In the genomic region with DNA sequence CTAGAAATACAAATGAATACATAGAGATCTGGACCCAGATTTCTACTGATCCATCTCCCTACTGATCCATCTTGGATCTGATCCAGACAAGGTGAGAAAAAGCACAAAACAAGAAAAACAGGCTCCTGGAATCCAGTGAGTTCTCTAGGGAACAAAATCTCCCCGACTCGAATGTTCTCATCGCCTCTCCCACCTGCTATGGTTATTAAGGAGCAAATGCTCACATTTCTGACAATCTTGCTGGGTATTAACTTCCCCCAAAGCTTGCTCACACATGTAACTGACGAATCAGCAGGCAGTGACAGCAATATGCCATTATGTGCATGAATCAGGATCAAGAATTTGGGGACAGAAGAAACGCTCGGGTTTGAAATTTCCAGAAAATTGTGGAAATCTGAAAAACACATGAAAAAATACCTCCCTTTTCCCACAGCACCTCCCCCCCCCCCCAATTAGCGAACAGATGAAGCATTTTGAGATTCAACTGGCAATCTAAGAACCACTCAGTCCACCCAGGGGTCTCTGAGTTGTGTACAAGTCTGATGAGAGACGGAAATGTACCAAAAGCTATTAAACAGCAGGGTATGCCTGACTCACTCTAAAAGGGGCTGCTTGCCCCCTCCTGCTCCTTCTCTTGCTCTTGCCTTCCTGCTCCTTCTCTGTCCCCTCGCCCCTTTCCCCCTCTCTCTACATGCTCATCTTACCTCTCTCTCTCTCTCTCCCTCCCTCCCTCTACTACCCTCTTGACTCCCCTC, we compare ENCODE assay signal across 20 mouse cellular contexts.
DNase-seq lines count a peak whose midpoint lies in the region; ATAC-seq and TF ChIP-seq lines count a peak whose summit lies in the region.
"Had no signal": no experiment of that assay in that cellular context is flagged by ENCODE, and none has a peak within 500 bp of the region (broad histone marks: within the 10 kb centered on the region; RNA-seq: fewer than 3 reads in every experiment).

No protein-coding gene starts in this region.

- H3K27me3 ChIP-seq in limb, embryonic 12.5 days: no peaks in the 10 kb centered on the region
- H3K27me3 ChIP-seq in limb, embryonic 10.5 days (ENCODE audit: low read depth, poor library complexity, severe bottlenecking): no peaks in the 10 kb centered on the region
- H3K27me3 ChIP-seq in stomach, embryonic 16.5 days (ENCODE audit: control insufficient read depth, insufficient read depth, low read length): no peaks in the 10 kb centered on the region
- H3K27me3 ChIP-seq in stomach, postnatal 0 days (ENCODE audit: control insufficient read depth, insufficient read depth, low read length): no peaks in the 10 kb centered on the region
- no peaks in the 10 kb centered on the region for H3K27me3 ChIP-seq in embryonic facial prominence, embryonic 15.5 days
- H3K27me3 ChIP-seq: hindbrain, embryonic 12.5 days; liver, embryonic 13.5 days; midbrain, embryonic 15.5 days; neural tube, embryonic 13.5 days had no signal

- H3K4me1 ChIP-seq in limb, embryonic 12.5 days (replicated peaks): peaks cover 40% of the 10 kb centered on the region
- H3K4me1 ChIP-seq in limb, embryonic 10.5 days: peaks cover 37% of the 10 kb centered on the region
- peaks cover 15% of the 10 kb centered on the region; the same call in 1 of the 2 replicates for H3K4me1 ChIP-seq in stomach, embryonic 16.5 days (ENCODE audit: control insufficient read depth, insufficient read depth, low read length)
- 0 out of 2 replicates have a peak, but pooled peaks cover 2% of the 10 kb centered on the region for H3K4me1 ChIP-seq in stomach, postnatal 0 days (replicated peaks; ENCODE audit: control insufficient read depth, insufficient read depth)
- peaks cover 39% of the 10 kb centered on the region for H3K4me1 ChIP-seq in embryonic facial prominence, embryonic 15.5 days

- 0 out of 2 replicates have a peak, but pooled peaks cover 4% of the 10 kb centered on the region for H3K36me3 ChIP-seq in limb, embryonic 12.5 days
- H3K36me3 ChIP-seq in limb, embryonic 10.5 days: no peaks in the 10 kb centered on the region
- no peaks in the 10 kb centered on the region for H3K36me3 ChIP-seq in stomach, embryonic 16.5 days (ENCODE audit: control insufficient read depth, insufficient read depth, low read length)
- no peaks in the 10 kb centered on the region for H3K36me3 ChIP-seq in stomach, postnatal 0 days (ENCODE audit: control insufficient read depth, insufficient read depth, low read length)
- no peaks in the 10 kb centered on the region for H3K36me3 ChIP-seq in embryonic facial prominence, embryonic 15.5 days
- H3K36me3 ChIP-seq: hindbrain, embryonic 12.5 days; liver, embryonic 13.5 days; midbrain, embryonic 15.5 days; neural tube, embryonic 13.5 days had no signal

- ATAC-seq in limb, embryonic 12.5 days (ENCODE audit: insufficient number of reproducible peaks, insufficient read depth, low FRiP score, low TSS enrichment, low read depth): peak; percentile 23; the same call in 1 of the 2 replicates
- no peak for ATAC-seq in stomach, embryonic 16.5 days (ENCODE audit: insufficient read depth, low FRiP score)
- no peak for ATAC-seq in stomach, postnatal 0 days (ENCODE audit: low FRiP score, low TSS enrichment)
- ATAC-seq in embryonic facial prominence, embryonic 15.5 days (ENCODE audit: insufficient number of reproducible peaks, low FRiP score, low TSS enrichment, low read depth): no peak
- ATAC-seq: midbrain, embryonic 15.5 days had no signal

- peak overlapping the region; percentile 13; the same call in 1 of the 2 replicates for H3K27ac ChIP-seq in limb, embryonic 12.5 days
- H3K27ac ChIP-seq in limb, embryonic 10.5 days: no peak overlapping the region
- peak overlapping the region; percentile 27; the same call in 1 of the 2 replicates for H3K27ac ChIP-seq in stomach, embryonic 16.5 days (ENCODE audit: low read length)
- H3K27ac ChIP-seq in stomach, postnatal 0 days (replicated peaks): no peak overlapping the region
- H3K27ac ChIP-seq in embryonic facial prominence, embryonic 15.5 days (replicated peaks): peak overlapping the region; percentile 45
- H3K27ac ChIP-seq: hindbrain, embryonic 12.5 days; kidney, postnatal 0 days; liver, embryonic 13.5 days; midbrain, embryonic 15.5 days; neural tube, embryonic 13.5 days had no signal

- no peak overlapping the region for H3K4me3 ChIP-seq in limb, embryonic 12.5 days (replicated peaks)
- no peak overlapping the region for H3K4me3 ChIP-seq in limb, embryonic 10.5 days
- no peak overlapping the region for H3K4me3 ChIP-seq in stomach, embryonic 16.5 days (replicated peaks; ENCODE audit: low read length)
- no peak overlapping the region for H3K4me3 ChIP-seq in stomach, postnatal 0 days (ENCODE audit: low read depth, low read length)
- H3K4me3 ChIP-seq in embryonic facial prominence, embryonic 15.5 days (replicated peaks): no peak overlapping the region
- H3K4me3 ChIP-seq: hindbrain, embryonic 12.5 days; liver, embryonic 13.5 days; midbrain, embryonic 15.5 days; neural tube, embryonic 13.5 days had no signal

- TF ChIP-seq EP300 in stomach, postnatal 0 days (optimal IDR thresholded peaks at IDR 0.05): no peak

- WGBS in limb, embryonic 12.5 days: 54% methylated on average over 9 of the region's 9 CpGs
- WGBS in limb, embryonic 10.5 days: 81% methylated on average over 9 of the region's 9 CpGs
- 67% methylated on average over 9 of the region's 9 CpGs for WGBS in stomach, embryonic 16.5 days
- 68% methylated on average over 9 of the region's 9 CpGs for WGBS in stomach, postnatal 0 days
- WGBS in embryonic facial prominence, embryonic 15.5 days: 41% methylated on average over 9 of the region's 9 CpGs

- no peak for DNase-seq in limb, embryonic 10.5 days (ENCODE audit: low spot score)
- DNase-seq in stomach, postnatal 0 days (ENCODE audit: low spot score): no peak
- DNase-seq in embryo, embryonic 10.5 days (ENCODE audit: low spot score): no peak
- no peak for DNase-seq in urinary bladder, postnatal 14 days (ENCODE audit: low spot score)
- DNase-seq: adrenal gland, adult 2 months; cerebellum, adult 8-10 months; cerebellum, postnatal 36 days; gastrocnemius, postnatal 36 days; kidney, adult 11 months; left cerebral cortex, postnatal 4 days; liver, embryonic 13.5 days; lung, adult 2 months; lung, postnatal 14 days had no signal

- H3K9ac ChIP-seq in limb, embryonic 12.5 days (replicated peaks): no peak overlapping the region
- H3K9ac ChIP-seq in stomach, embryonic 16.5 days (ENCODE audit: low read length): no peak overlapping the region
- H3K9ac ChIP-seq in stomach, postnatal 0 days (ENCODE audit: low read length): no peak overlapping the region
- H3K9ac ChIP-seq in embryonic facial prominence, embryonic 15.5 days: no peak overlapping the region
- H3K9ac ChIP-seq: hindbrain, embryonic 12.5 days; liver, embryonic 13.5 days; midbrain, embryonic 15.5 days; neural tube, embryonic 13.5 days had no signal

- H3K4me2 ChIP-seq in limb, embryonic 12.5 days: no peak overlapping the region
- no peak overlapping the region for H3K4me2 ChIP-seq in stomach, embryonic 16.5 days (ENCODE audit: low read depth, low read length)
- no peak overlapping the region for H3K4me2 ChIP-seq in stomach, postnatal 0 days (replicated peaks; ENCODE audit: low read depth)
- H3K4me2 ChIP-seq in embryonic facial prominence, embryonic 15.5 days (replicated peaks): no peak overlapping the region
- H3K4me2 ChIP-seq: hindbrain, embryonic 12.5 days; liver, embryonic 13.5 days; midbrain, embryonic 15.5 days; neural tube, embryonic 13.5 days had no signal

- no peaks in the 10 kb centered on the region for H3K9me3 ChIP-seq in limb, embryonic 12.5 days
- H3K9me3 ChIP-seq in limb, embryonic 10.5 days (replicated peaks): no peaks in the 10 kb centered on the region
- no peaks in the 10 kb centered on the region for H3K9me3 ChIP-seq in stomach, embryonic 16.5 days (replicated peaks; ENCODE audit: control insufficient read depth, low read length)
- H3K9me3 ChIP-seq in stomach, postnatal 0 days (ENCODE audit: control insufficient read depth, low read length): no peaks in the 10 kb centered on the region
- H3K9me3 ChIP-seq in embryonic facial prominence, embryonic 15.5 days (replicated peaks): no peaks in the 10 kb centered on the region
- H3K9me3 ChIP-seq: hindbrain, embryonic 12.5 days; liver, embryonic 13.5 days; midbrain, embryonic 15.5 days; neural tube, embryonic 13.5 days had no signal

- no peak for TF ChIP-seq CTCF in stomach, postnatal 0 days (IDR thresholded peaks at IDR 0.05; ENCODE audit: low read depth)

Comparison
In these comparisons a context has a peak if more than half of its experiments do, and no peak if none do; other contexts are left out.
1. H3K27ac ChIP-seq: peak in limb, embryonic 12.5 days (single experiment), stomach, embryonic 16.5 days (single experiment) and embryonic facial prominence, embryonic 15.5 days (single experiment); none in limb, embryonic 10.5 days (single experiment) and stomach, postnatal 0 days (single experiment).